ENCODE assay signal across 9 mouse cellular contexts in the genomic region with DNA sequence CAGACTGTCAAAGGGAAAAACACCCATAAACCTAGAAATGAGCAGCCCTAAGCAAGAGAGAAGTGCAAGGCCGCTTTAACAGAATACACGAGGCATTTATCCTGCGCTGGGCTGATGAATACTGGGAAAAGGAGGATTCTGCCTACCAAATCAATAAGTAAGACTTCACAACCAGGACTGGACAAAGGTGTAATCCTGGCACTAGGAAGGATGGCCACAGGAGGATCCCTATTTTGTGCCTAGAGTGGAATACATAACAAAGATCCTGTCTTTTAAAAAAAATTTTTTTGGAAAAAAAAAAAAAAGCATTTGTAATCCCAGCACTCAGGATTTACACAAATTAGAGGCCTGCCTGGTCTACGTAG. TPM values are rescaled to one million over a fixed set of nuclear protein-coding genes. Genes with fewer than 3 reads are reported as not detected.
A peak's percentile ranks its signal among the peaks of the same experiment; 100 is the strongest.
DNase-seq lines count a peak whose midpoint lies in the region; ATAC-seq lines count a peak whose summit lies in the region.
"Had no signal": no experiment of that assay in that cellular context is flagged by ENCODE, and none has a peak within 500 bp of the region (broad histone marks: within the 10 kb centered on the region; RNA-seq: fewer than 3 reads in every experiment).

No protein-coding gene starts in this region.

- no peaks in the 10 kb centered on the region for H3K27me3 ChIP-seq in kidney, embryonic 14.5 days (ENCODE audit: control insufficient read depth, insufficient read depth, low read length)
- no peaks in the 10 kb centered on the region for H3K27me3 ChIP-seq in embryonic facial prominence, embryonic 11.5 days (ENCODE audit: control insufficient read depth, insufficient read depth, low read length)
- no peaks in the 10 kb centered on the region for H3K27me3 ChIP-seq in hindbrain, embryonic 15.5 days
- no peaks in the 10 kb centered on the region for H3K27me3 ChIP-seq in midbrain, embryonic 14.5 days (ENCODE audit: control insufficient read depth, insufficient read depth, low read length)

- no peak overlapping the region for H3K4me2 ChIP-seq in kidney, embryonic 14.5 days (replicated peaks; ENCODE audit: low read depth, low read length)
- H3K4me2 ChIP-seq in embryonic facial prominence, embryonic 11.5 days (ENCODE audit: low read depth, low read length) = no peak overlapping the region
- H3K4me2 ChIP-seq in hindbrain, embryonic 15.5 days = peak overlapping the region; percentile 62
- H3K4me2 ChIP-seq in midbrain, embryonic 14.5 days (ENCODE audit: low read length) = peak overlapping the region; percentile 69

- peak overlapping the region; percentile 84; the same call in 1 of the 2 replicates for H3K4me3 ChIP-seq in kidney, embryonic 14.5 days (ENCODE audit: low read length)
- H3K4me3 ChIP-seq in embryonic facial prominence, embryonic 11.5 days (ENCODE audit: low read depth, low read length) = peak overlapping the region; percentile 82
- H3K4me3 ChIP-seq in hindbrain, embryonic 15.5 days = peak overlapping the region; percentile 92
- H3K4me3 ChIP-seq in midbrain, embryonic 14.5 days (replicated peaks; ENCODE audit: low read depth, low read length) = peak overlapping the region; percentile 79

- no peak for ATAC-seq in kidney, embryonic 14.5 days (ENCODE audit: low FRiP score, low TSS enrichment)
- no peak for ATAC-seq in embryonic facial prominence, embryonic 11.5 days (replicated peaks; ENCODE audit: insufficient number of reproducible peaks, low FRiP score, low TSS enrichment, low read depth)
- ATAC-seq in hindbrain, embryonic 15.5 days (ENCODE audit: low FRiP score, low read depth) = no peak
- ATAC-seq in midbrain, embryonic 14.5 days (ENCODE audit: low FRiP score, low TSS enrichment) = no peak
- no peak for ATAC-seq in inflammation-experienced regulatory T-cells, adult 6 months

- H3K9me3 ChIP-seq in kidney, embryonic 14.5 days (ENCODE audit: control insufficient read depth, low read length) = 0 out of 2 replicates have a peak, but pooled peaks cover 2% of the 10 kb centered on the region
- no peaks in the 10 kb centered on the region for H3K9me3 ChIP-seq in embryonic facial prominence, embryonic 11.5 days (replicated peaks; ENCODE audit: control insufficient read depth, low read length)
- H3K9me3 ChIP-seq in hindbrain, embryonic 15.5 days = no peaks in the 10 kb centered on the region
- H3K9me3 ChIP-seq in midbrain, embryonic 14.5 days (ENCODE audit: control insufficient read depth, low read length) = no peaks in the 10 kb centered on the region

- whole genome bisulfite sequencing in kidney, embryonic 14.5 days = 33% methylated on average over 4 of the region's 4 CpGs
- WGBS in embryonic facial prominence, embryonic 11.5 days = 28% methylated on average over 4 of the region's 4 CpGs
- WGBS in hindbrain, embryonic 15.5 days = 30% methylated on average over 4 of the region's 4 CpGs
- WGBS in midbrain, embryonic 14.5 days = 27% methylated on average over 4 of the region's 4 CpGs

- no peaks in the 10 kb centered on the region for H3K4me1 ChIP-seq in kidney, embryonic 14.5 days (ENCODE audit: control insufficient read depth, insufficient read depth, low read length)
- no peaks in the 10 kb centered on the region for H3K4me1 ChIP-seq in embryonic facial prominence, embryonic 11.5 days (ENCODE audit: control insufficient read depth, insufficient read depth, low read length)
- H3K4me1 ChIP-seq in hindbrain, embryonic 15.5 days (replicated peaks) = peaks cover 3% of the 10 kb centered on the region; the same call in 1 of the 2 replicates
- no peaks in the 10 kb centered on the region for H3K4me1 ChIP-seq in midbrain, embryonic 14.5 days (ENCODE audit: control insufficient read depth, insufficient read depth, low read length)

- peaks cover 11% of the 10 kb centered on the region for H3K36me3 ChIP-seq in kidney, embryonic 14.5 days (ENCODE audit: control insufficient read depth, insufficient read depth, low read length)
- no peaks in the 10 kb centered on the region for H3K36me3 ChIP-seq in embryonic facial prominence, embryonic 11.5 days (replicated peaks; ENCODE audit: control insufficient read depth, insufficient read depth, low read depth, low read length)
- H3K36me3 ChIP-seq in hindbrain, embryonic 15.5 days = no peaks in the 10 kb centered on the region; the same call in 1 of the 2 replicates
- H3K36me3 ChIP-seq in midbrain, embryonic 14.5 days (ENCODE audit: control insufficient read depth, insufficient read depth, low read length) = no peaks in the 10 kb centered on the region

- intact Hi-C loops in left cerebral cortex, postnatal 14 days (cut with DNase I) = no loop called here

- H3K9ac ChIP-seq in kidney, embryonic 14.5 days (ENCODE audit: low read depth, low read length) = no peak overlapping the region
- no peak overlapping the region; the same call in 1 of the 2 replicates for H3K9ac ChIP-seq in embryonic facial prominence, embryonic 11.5 days (replicated peaks; ENCODE audit: low read length)
- H3K9ac ChIP-seq in hindbrain, embryonic 15.5 days = 0 out of 2 replicates have a peak overlapping the region, but pooled peaks have one; percentile 17
- peak overlapping the region; percentile 83; the same call in 1 of the 2 replicates for H3K9ac ChIP-seq in midbrain, embryonic 14.5 days (replicated peaks; ENCODE audit: low read length)

- DNase-seq in kidney, adult 9 months = no peak
- no peak for DNase-seq in embryonic facial prominence, embryonic 11.5 days (ENCODE audit: low spot score)
- DNase-seq in midbrain, embryonic 14.5 days = no peak
- no peak for DNase-seq in urinary bladder, postnatal 14 days (ENCODE audit: low spot score)
- no peak for DNase-seq in left cerebral cortex, postnatal 14 days (ENCODE audit: low spot score in 2 of 2)

- no peak overlapping the region for H3K27ac ChIP-seq in kidney, embryonic 14.5 days (ENCODE audit: low read depth, low read length)
- no peak overlapping the region for H3K27ac ChIP-seq in embryonic facial prominence, embryonic 11.5 days (replicated peaks; ENCODE audit: low read depth, low read length)
- H3K27ac ChIP-seq in hindbrain, embryonic 15.5 days (replicated peaks) = peak overlapping the region; percentile 91
- no peak overlapping the region; the same call in 1 of the 2 replicates for H3K27ac ChIP-seq in midbrain, embryonic 14.5 days (replicated peaks; ENCODE audit: low read depth, low read length)

RNA-seq across cellular contexts. Expression of gene Ermp1, which starts 0.3 kb away (rescaled TPM):
- polyA plus RNA-seq in kidney, embryonic 14.5 days (2014; fragmentation: Nextera tagmentation; extraction: Ambion mirVana) = 10.7 and 21.0 TPM in 2 replicates
- 16.8 and 18.1 TPM in 2 replicates for polyA plus RNA-seq in embryonic facial prominence, embryonic 11.5 days (2014; fragmentation: Nextera tagmentation; extraction: Ambion mirVana)
- polyA plus RNA-seq in hindbrain, embryonic 15.5 days (2015; fragmentation: Nextera tagmentation; extraction: Ambion mirVana) = 10.6 and 11.4 TPM in 2 replicates
- polyA plus RNA-seq in midbrain, embryonic 14.5 days (2014; fragmentation: Nextera tagmentation; extraction: Ambion mirVana) = 6.2 and 7.0 TPM in 2 replicates
- 10 to 100 TPM; 38.4 to 39.9 TPM for total RNA-seq in left cerebral cortex, postnatal 14 days (2021)
- 10 to 100 TPM; 16.1 to 19.1 (median 16.9) TPM for polyA plus RNA-seq in inflammation-experienced regulatory T-cells, adult 6 months (2017; shearing (Covaris generic))

RNA-seq across cellular contexts. Expression of gene Mlana, which starts 49.1 kb away (rescaled TPM):
- not detected in 2 replicates for polyA plus RNA-seq in kidney, embryonic 14.5 days (2014; fragmentation: Nextera tagmentation; extraction: Ambion mirVana)
- polyA plus RNA-seq in embryonic facial prominence, embryonic 11.5 days (2014; fragmentation: Nextera tagmentation; extraction: Ambion mirVana) = 1.1 and 1.6 TPM in 2 replicates
- polyA plus RNA-seq in hindbrain, embryonic 15.5 days (2015; fragmentation: Nextera tagmentation; extraction: Ambion mirVana) = not detected in 2 replicates
- not detected in 2 replicates for polyA plus RNA-seq in midbrain, embryonic 14.5 days (2014; fragmentation: Nextera tagmentation; extraction: Ambion mirVana)
- total RNA-seq in left cerebral cortex, postnatal 14 days (2021) = under 1 TPM; 0.66 to 0.76 TPM
- polyA plus RNA-seq in inflammation-experienced regulatory T-cells, adult 6 months (2017; shearing (Covaris generic)) = not detected
- polyA plus RNA-seq: gonadal fat pad, adult 2 months had no signal

Comparison
In these comparisons a context has a peak if more than half of its experiments do, and no peak if none do; other contexts are left out.
1. H3K4me2 ChIP-seq: peak in hindbrain, embryonic 15.5 days (single experiment) and midbrain, embryonic 14.5 days (single experiment); none in kidney, embryonic 14.5 days (single experiment) and embryonic facial prominence, embryonic 11.5 days (single experiment).
2. H3K9ac ChIP-seq: peak in hindbrain, embryonic 15.5 days (single experiment) and midbrain, embryonic 14.5 days (single experiment); none in kidney, embryonic 14.5 days (single experiment) and embryonic facial prominence, embryonic 11.5 days (single experiment).
3. Peak in every context shown above with its lines, with median percentiles within 50 percentile points of each other: H3K4me3 ChIP-seq.